Mouse (Mus musculus): Measurements from ENCODE around the gene Myo1c. TPM values are rescaled to one million over a fixed set of nuclear protein-coding genes. Genes with fewer than 3 reads are reported as not detected.
"Not testable (repeated sequence)": the region's sequence is repeated elsewhere in the genome, so short reads cannot be mapped to it uniquely, and the experiment has no call there.

Gene Myo1c
- polyA plus RNA-seq, 1 experiment from 2014 or later = 16.1 TPM

DNA sequence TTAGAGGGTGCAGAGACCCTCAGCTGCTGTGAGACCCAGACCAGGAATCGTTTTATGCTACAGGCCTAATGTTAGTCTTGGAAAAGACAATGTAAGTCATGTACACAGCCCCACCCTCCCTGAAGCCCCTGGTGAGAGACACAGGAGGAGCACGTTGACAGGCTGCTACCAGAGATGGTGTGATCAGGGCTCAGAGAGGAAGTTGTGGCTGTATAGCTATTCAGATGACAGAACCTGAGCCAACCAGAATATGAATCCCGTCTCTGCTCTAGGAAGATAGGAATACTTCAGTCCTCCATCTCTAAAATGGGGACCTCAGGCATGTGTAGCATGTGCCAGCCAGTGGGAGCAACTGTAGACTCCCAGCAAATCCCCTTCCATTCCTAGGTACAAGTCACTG, 18.3 kb downstream of the Myo1c start:
- no peak for DNase-seq (ENCODE audit: low spot score)

- DNase-seq (ENCODE audit: low spot score) = no peak
These were observed 19.0 kb downstream of the Myo1c start for GRCm38 (mm10) chr11:75669176-75669852.

DNA sequence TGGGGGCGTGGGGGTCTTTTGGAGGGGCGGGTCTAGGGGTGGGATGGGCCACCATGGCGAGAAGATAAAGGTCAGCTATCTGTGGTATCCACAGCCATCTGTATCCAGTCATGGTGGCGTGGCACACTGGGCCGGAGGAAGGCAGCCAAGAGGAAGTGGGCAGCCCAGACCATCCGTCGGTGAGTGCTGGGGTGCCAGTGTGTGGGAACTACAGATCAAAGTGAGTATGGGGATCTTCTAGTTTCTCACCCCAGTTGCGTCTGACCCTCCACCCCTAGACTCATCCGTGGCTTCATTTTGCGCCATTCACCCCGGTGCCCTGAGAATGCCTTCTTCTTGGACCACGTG, 19.5 kb downstream of the Myo1c start:
- DNase-seq (ENCODE audit: low spot score) = no peak

DNA sequence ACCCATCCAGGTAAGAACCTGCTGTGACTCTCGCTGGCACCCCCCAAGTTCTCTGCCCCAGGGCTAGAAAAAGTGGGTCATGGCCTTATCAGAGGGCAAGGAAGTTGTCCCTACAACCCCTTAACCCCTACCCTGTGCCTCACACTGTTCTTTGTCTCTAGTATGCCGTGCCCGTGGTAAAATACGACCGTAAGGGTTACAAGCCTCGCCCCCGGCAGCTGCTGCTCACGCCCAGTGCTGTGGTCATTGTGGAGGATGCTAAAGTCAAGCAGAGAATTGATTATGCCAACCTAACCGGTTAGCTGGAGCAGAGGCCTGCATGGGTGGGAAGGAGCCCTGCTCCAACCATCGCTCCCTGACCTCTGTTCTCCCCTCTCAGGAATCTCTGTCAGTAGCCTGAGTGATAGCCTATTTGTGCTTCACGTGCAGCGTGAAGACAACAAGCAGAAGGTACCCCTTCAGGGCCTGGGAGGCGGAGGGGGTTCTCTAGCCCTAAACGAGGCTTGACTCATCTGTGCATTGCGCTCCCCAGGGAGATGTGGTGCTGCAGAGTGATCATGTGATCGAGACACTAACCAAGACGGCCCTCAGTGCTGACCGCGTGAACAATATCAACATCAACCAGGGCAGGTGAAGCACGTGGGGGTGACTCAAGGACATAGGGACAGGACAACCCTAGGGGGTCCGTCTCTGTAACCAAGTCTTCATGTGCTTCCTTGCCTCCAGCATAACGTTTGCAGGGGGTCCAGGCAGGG, 21.3 kb downstream of the Myo1c start:
- DNase-seq (ENCODE audit: low spot score) = no peak

GRCm38 (mm10) chr11:75673411-75673810, 23.1 kb downstream of the Myo1c start:
- no peak for DNase-seq (ENCODE audit: low spot score)

DNA sequence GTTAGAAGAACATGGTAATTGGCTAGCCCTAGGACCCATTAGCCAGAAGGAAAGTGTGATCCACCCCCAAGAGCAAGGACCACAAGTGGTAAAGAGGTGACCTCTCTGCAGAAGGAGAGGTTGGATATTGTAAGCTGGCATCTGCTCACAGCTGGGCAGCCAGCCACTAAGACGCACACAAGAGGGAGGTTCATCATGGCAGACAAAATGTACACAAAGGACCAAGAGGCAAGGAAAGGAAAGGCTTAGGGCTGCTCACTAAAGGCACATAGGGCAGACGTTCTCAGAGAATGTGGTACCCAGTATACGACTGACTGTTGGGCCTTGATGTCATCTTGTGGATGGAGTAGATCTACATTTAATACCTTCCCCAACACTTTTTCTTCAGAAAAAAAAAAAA, 24.6 kb downstream of the Myo1c start:
- no peak for DNase-seq (ENCODE audit: low spot score)

DNA sequence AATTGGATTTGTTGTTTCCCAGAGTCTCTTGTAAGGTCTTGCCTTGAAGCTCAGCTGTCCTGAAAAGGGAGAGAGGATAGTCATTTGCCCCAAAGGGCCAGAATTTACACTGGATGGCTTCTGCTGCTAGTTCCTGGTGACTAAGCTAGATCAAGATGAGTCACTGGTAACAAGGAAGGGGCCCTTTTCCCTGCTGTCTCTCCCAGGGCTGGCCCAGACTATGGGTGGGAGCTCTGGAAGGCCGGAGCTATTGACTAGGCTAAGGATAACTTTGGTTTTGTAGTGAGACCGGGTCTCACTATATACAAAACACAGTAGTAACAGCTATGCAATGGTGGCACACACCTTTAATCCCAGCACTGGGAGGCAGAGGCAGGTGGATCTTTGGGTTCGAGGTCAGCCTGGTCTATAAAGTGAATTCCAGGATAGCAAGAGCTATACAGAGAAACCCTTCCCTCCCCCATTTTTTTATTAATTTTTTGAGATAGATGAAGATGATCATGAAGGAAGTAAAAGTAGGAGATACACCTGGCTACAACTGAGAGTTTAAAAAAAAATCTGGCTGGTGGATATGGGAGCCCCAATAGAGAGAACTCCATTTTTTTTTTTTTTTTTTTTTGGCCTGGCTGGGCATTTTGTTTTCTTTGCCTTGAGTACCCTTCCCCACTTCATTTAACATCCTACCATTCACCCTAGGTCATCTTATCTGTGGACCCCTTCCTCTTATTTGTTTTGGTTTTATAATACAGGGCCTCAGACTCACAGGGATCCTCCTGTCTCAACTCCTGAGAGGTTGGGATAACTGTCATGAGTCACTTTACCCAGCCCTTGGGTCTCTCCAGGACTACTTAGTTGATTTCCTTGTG, 27.8 kb downstream of the Myo1c start:
- DNase-seq (ENCODE audit: low spot score) = no peak

GRCm38 (mm10) chr11:75678747-75679438, 28.6 kb downstream of the Myo1c start, which contains the start of gene Crk:
TSS of gene Crk (plus strand) at chr11:75679259.
- peak; percentile 99 for DNase-seq (ENCODE audit: low spot score)

DNA sequence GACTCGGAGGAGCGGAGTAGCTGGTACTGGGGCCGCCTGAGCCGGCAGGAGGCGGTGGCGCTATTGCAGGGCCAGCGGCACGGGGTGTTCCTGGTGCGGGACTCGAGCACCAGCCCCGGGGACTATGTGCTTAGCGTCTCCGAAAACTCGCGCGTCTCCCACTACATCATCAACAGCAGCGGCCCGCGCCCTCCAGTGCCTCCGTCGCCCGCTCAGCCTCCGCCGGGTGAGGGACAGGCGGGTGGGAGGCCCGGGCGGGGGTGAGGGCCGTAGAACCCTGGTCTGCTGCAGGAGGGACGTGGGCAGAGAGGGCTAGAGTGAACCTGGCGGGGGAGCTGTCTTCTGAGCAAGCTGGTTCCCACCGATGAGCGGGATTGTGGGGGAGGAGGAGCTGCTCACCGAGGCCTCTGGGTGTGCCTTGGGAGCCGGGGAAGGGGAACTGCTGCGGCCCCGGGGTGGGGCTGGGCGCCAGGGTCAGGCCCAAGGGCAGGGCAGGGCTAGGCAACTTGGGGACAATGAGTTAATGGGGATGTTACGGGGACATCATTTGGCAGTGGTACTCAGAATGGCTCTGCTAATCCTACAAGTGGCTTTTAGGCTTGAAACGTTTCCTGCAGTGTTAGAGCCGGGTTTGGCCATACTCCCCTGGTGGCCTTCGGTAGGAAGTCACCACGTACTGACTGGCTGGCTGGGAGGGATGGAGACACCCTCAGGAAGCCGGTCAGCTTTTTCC, 29.3 kb downstream of the Myo1c start:
- peak; percentile 53 for DNase-seq (ENCODE audit: low spot score)

GRCm38 (mm10) chr11:75684462-75684861, 34.2 kb downstream of the Myo1c start:
- no peak for DNase-seq (ENCODE audit: low spot score)

GRCm38 (mm10) chr11:75684956-75685355, 34.7 kb downstream of the Myo1c start:
- DNase-seq (ENCODE audit: low spot score) = no peak

DNA sequence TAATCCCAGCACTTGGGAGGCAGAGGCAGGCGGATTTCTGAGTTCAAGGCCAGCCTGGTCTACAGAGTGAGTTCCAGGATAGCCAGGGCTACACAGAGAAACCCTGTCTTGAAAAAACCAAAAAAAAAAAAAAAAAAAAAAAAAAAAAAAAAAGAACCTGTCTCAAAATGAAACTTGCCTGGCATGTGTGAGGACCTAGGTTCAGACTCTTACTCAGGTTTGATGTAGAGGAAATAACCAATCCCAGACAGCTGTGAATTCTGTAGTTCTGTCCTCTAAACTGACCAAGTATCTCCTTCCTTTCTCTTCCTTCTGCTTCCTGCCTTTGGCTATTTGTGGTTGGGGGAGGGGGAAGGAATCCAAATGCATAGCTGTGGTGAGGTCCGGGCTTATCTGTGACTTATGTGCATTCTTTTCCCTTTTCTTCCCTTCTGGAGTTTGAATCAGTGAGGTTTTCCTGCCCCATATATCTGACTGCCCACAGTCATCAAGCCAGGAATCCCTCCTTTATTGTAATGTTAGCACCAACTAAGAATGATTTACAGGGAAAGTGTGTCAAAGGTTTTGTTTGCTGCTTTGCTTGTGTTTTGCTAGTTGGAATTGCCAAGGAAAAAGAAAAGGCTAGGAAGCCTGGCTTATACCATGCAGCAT, 37.2 kb downstream of the Myo1c start:
- no peak for DNase-seq (ENCODE audit: low spot score)

DNA sequence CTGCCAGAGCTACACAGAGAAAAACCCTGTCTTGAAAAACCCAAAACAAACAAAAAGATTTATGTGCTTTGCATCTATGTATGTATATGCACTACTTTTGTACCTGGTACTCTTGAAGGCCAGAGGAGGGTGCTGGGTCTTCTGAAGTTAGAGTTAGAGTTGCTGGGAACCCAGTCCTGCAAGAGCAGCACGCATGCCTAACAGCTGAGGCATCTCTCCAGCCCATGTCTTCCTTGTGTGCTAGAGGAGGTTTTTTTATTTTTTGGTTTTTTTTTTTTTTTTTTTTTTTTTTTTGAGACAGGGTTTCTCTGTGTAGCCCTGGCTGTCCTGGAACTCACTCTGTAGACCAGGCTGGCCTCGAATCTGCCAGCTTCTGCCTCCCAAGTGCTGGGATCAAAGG, 37.8 kb downstream of the Myo1c start:
- no peak for DNase-seq (ENCODE audit: low spot score)

GRCm38 (mm10) chr11:75689977-75690376, 39.7 kb downstream of the Myo1c start:
- no peak for DNase-seq (ENCODE audit: low spot score)

- no peak for DNase-seq (ENCODE audit: low spot score)
These were observed 40.7 kb downstream of the Myo1c start for GRCm38 (mm10) chr11:75691047-75691446.

DNA sequence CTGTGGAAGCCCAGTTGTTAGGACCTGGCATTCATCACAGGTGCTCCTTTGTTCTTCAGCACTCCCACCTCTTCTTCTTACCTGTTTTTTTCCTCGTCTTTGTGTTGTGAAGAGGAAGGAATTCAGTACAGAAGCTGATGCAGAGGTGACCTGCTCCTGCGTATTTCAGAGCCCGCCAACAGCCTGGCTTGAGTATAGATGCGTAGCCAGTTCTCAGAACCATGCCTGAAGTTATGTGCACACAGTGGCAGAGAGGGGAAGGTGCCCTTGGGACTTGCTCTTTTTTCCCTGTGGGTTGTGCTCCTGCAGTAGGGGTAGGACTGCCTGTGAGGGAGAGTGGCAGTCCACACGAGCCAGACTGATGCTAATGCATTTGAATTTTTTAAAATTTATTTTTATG, 43.3 kb downstream of the Myo1c start:
- DNase-seq (ENCODE audit: low spot score) = no peak

DNA sequence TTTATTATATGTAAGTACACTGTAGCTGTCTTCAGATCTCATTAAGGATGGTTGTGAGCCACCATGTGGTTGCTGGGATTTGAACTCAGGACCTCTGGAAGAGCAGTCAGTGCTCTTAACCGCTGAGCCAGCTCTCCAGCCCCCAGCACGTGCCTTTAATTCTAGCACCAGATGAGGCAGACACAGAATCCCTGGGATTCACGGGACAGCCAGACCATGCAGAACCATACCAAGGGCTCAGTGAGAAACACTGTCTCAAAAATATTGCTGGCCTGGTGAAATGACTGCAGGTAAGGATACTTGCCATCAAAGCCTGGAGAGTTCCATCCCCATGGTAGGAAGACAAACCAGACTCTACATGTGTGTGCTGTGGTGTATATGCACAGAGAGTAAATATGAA, 47.2 kb downstream of the Myo1c start:
- DNase-seq (ENCODE audit: low spot score) = not testable (repeated sequence)

DNA sequence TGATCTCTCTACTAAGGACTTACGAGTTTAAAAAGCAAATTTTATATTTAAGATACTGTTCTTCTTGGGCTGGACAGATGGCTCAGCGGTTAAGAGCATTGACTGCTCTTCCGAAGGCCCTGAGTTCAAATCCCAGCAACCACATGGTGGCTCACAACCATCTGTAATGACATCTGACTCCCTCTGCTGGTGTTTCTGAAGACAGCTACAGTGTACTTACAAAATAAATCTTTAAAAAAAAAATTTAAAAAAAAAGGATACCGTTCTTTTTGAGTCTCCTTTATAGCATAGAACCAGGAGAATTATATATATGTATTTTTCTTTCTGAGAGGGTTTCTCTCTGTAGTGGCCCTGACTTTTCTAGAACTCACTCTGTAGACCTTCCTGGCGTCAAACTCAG, 50.3 kb downstream of the Myo1c start:
- DNase-seq (ENCODE audit: low spot score) = no peak

DNA sequence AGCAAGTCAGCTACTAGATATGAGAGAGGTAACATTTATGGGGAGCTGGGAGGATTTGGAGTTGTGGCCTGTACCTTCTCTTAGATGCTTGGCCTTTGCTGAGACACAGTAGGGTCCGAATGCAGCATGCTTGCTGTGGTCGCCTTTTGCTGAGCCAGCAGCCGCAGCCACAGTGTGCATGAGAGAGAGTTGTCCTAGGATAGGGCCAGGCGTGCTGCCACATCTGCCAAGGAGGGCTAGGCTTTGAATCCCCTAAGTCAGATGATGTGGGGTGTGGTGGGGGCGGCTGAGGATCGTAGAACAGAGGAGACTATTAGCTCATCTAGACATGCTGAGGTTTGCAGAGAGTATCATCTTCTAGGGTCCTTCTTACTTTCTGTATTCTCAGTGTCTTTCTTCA, 52.5 kb downstream of the Myo1c start:
- no peak for DNase-seq (ENCODE audit: low spot score)

- DNase-seq (ENCODE audit: low spot score) = no peak
These were observed 53.4 kb downstream of the Myo1c start for GRCm38 (mm10) chr11:75703748-75704147.
